Mouse (Mus musculus) kidney, adult 11 months (tissue): ENCODE measurements around the gene Vmn2r41.
"Not testable (repeated sequence)": the region's sequence is repeated elsewhere in the genome, so short reads cannot be mapped to it uniquely, and the experiment has no call there.

ENCODE experiments used
- DNase-seq: peaks from one replicate; pipeline ENCODE4 v3.0.0; 2022

Vmn2r41 gene

GRCm38 (mm10) chr7:8161554-8161953 lies at the start of gene Vmn2r41:
Gene Vmn2r41, minus strand, starts transcription at chr7:8161654.
- DNase-seq = not testable (repeated sequence)

- not testable (repeated sequence) for DNase-seq
Observed at GRCm38 (mm10) chr7:8200220-8200619, 38.8 kb upstream of the Vmn2r41 start, which contains the start of gene Vmn2r42. Gene Vmn2r42, minus strand, starts transcription at chr7:8200320.

- peak; percentile 43 for DNase-seq
Observed at GRCm38 (mm10) chr7:8092871-8093270, 68.6 kb downstream of the Vmn2r41 start.
